Mouse (Mus musculus) erythroblast, embryonic 14.5 days (primary cell): ENCODE measurements around the gene Ndufa7.

ENCODE experiments used
- GATA1 ChIP-seq: IDR thresholded peaks from 2 replicates; pipeline ENCODE4 v1.6.1; 2012; ENCODE audit warnings: low read length, inconsistent platforms, mixed read lengths
- TAL1 ChIP-seq: IDR thresholded peaks from 3 replicates; pipeline ENCODE4 v1.6.1; 2012; ENCODE audit warnings: low read length, inconsistent platforms, mixed read lengths

DNA sequence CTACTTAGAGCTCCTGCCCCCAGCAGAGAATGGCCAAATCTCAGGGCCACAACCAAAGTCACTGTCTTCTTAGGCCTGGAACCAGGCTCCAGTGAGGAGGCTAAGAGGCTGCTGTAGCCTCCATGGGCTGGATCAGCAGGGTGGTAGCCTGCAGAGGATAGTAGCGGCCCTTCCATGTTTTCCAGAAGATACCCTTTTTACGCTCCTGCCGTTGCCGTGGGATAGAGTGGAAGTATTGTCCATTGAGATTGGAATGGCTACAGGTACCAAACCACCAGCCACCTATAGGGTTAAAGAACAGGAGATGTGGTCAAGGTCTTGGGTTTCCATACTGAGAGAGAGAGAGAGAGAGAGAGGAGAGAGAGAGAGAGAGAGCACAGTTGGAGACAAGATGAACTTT is 49.1 kb upstream of the Ndufa7 start:
- TF ChIP-seq GATA1, result no peak
- TF ChIP-seq TAL1, result no peak
